Mouse (Mus musculus) ES-E14 (cell line): ENCODE measurements around the gene Tcf12. TPM values are rescaled to one million over a fixed set of nuclear protein-coding genes. Genes with fewer than 3 reads are reported as not detected.

ENCODE experiments used
- DNase-seq: peaks from one replicate; pipeline ENCODE4 v3.0.0-alpha.2; 2013; ENCODE audit warnings: low read depth, low spot score
- H3K27ac ChIP-seq: 2 replicates; pipeline ENCODE4 v1.5.1; 2012; ENCODE audit warnings: low read depth, mild to moderate bottlenecking, low read length, moderate library complexity, mixed read lengths; ENCODE audit not compliant: poor library complexity, insufficient read depth, severe bottlenecking
- H3K36me3 ChIP-seq: 2 replicates; pipeline ENCODE4 v1.6.1; 2012; ENCODE audit warnings: mild to moderate bottlenecking, low read length, moderate library complexity, mixed read lengths; ENCODE audit not compliant: control insufficient read depth, poor library complexity, insufficient read depth, severe bottlenecking
- H3K4me1 ChIP-seq, 2 experiments: fragments of 150-350 bp in 1 of 2; sonication (generic) in 1 of 2; 2 replicates each; pipeline ENCODE4 v1.6.1; 2012; ENCODE audit warnings: low read length in 2 of 2, mild to moderate bottlenecking in 1 of 2, mixed read lengths in 1 of 2; ENCODE audit not compliant: control insufficient read depth in 2 of 2, insufficient read depth in 2 of 2, poor library complexity in 1 of 2
- H3K4me3 ChIP-seq, 2 experiments: fragments of 150-350 bp in 1 of 2; sonication (generic) in 1 of 2; 2 replicates each; pipeline ENCODE4 v1.5.1; 2012; ENCODE audit warnings: low read length in 2 of 2, low read depth in 1 of 2, mild to moderate bottlenecking in 1 of 2, mixed read lengths in 1 of 2; ENCODE audit not compliant: insufficient read depth in 1 of 2, poor library complexity in 1 of 2, severe bottlenecking in 1 of 2
- H3K9ac ChIP-seq: 2 replicates; pipeline ENCODE4 v1.6.1; 2012; ENCODE audit warnings: low read depth, mild to moderate bottlenecking, low read length, mixed read lengths; ENCODE audit not compliant: poor library complexity, insufficient read depth, severe bottlenecking
- H3K9me3 ChIP-seq: fragments of 150-350 bp; sonication (generic); 2 replicates; pipeline ENCODE4 v1.6.1; 2012; ENCODE audit warnings: low read depth, mild to moderate bottlenecking, low read length; ENCODE audit not compliant: control insufficient read depth, insufficient read depth
- CHD2 ChIP-seq: IDR thresholded peaks from 2 replicates; pipeline ENCODE4 v1.6.1; 2014; ENCODE audit warnings: mild to moderate bottlenecking, low read depth, low read length, inconsistent platforms
- HCFC1 ChIP-seq: IDR thresholded peaks from 2 replicates; pipeline ENCODE4 v1.6.1; 2012; ENCODE audit warnings: low read length, inconsistent platforms, borderline replicate concordance; ENCODE audit not compliant: insufficient read depth
- MAFK ChIP-seq: IDR thresholded peaks from 2 replicates; pipeline ENCODE4 v1.6.1; 2014; ENCODE audit warnings: mild to moderate bottlenecking, low read depth, low read length, inconsistent platforms; ENCODE audit not compliant: insufficient read depth
- ZC3H11A ChIP-seq: IDR thresholded peaks from 2 replicates; pipeline ENCODE4 v1.6.1; 2012; ENCODE audit warnings: low read depth, mild to moderate bottlenecking, inconsistent platforms, low read length, borderline replicate concordance
- ZNF384 ChIP-seq: IDR thresholded peaks from 2 replicates; pipeline ENCODE4 v1.6.1; 2012; ENCODE audit warnings: low read depth, low read length, inconsistent platforms
- in situ Hi-C, 2 experiments: fragments of 600-800 bp; cut with MboI; formaldehyde crosslinking; loops; one replicate each; pipeline ENCODE4 v1.15.1; 2025; ENCODE audit warnings: low sequenced_read_pairs in 2 of 2, inconsistent platforms in 1 of 2; ENCODE audit not compliant: unreplicated experiment in 2 of 2
- total RNA-seq: library from RNA; depleted of rRNA; stranded (reverse); fragments of 300-350 nt; gene quantifications from 2 replicates; pipeline ENCODE4 v1.2.3, GENCODE M21; 2012

Tcf12 gene
- total RNA-seq, 1 experiment, result 17.3 TPM

- H3K9me3 ChIP-seq, result no peaks in the 10 kb centered on the region
- in situ Hi-C loops, result no loop called here
- no peaks in the 10 kb centered on the region for H3K4me1 ChIP-seq
- TF ChIP-seq CHD2, result no peak
- TF ChIP-seq HCFC1, result no peak
- no peak for TF ChIP-seq ZNF384
- no peak for TF ChIP-seq MAFK
- no peak for TF ChIP-seq ZC3H11A
- H3K9ac ChIP-seq, result no peak overlapping the region
- H3K27ac ChIP-seq, result no peak overlapping the region
- H3K36me3 ChIP-seq, result no peaks in the 10 kb centered on the region
- no peak overlapping the region for H3K4me3 ChIP-seq
- DNase-seq, result no peak
Measured at GRCm38 (mm10) chr9:71953217-71953616, 158.5 kb downstream of the Tcf12 start.

- Histone ChIP-seq H3K27ac (no peak overlapping the region), H3K9ac (no peak overlapping the region), H3K36me3 (no peaks in the 10 kb centered on the region; the same call in 1 of the 2 replicates), H3K4me3 (no peak overlapping the region), H3K9me3 (no peaks in the 10 kb centered on the region), H3K4me1 (no peaks in the 10 kb centered on the region)
- TF ChIP-seq ZNF384 (no peak), HCFC1 (no peak), MAFK (no peak), ZC3H11A (no peak), CHD2 (no peak)
- DNase-seq, result no peak
- in situ Hi-C loops, result no loop called here
Measured at GRCm38 (mm10) chr9:71952621-71953076, 159.0 kb downstream of the Tcf12 start.

GRCm38 (mm10) chr9:71951926-71952325 is 159.7 kb downstream of the Tcf12 start:
- Histone ChIP-seq H3K4me1 (no peaks in the 10 kb centered on the region), H3K36me3 (no peaks in the 10 kb centered on the region; the same call in 1 of the 2 replicates), H3K4me3 (no peak overlapping the region), H3K9ac (no peak overlapping the region), H3K9me3 (no peaks in the 10 kb centered on the region), H3K27ac (no peak overlapping the region)
- in situ Hi-C loops, result no loop called here
- TF ChIP-seq MAFK (no peak), CHD2 (no peak), ZNF384 (no peak), HCFC1 (no peak), ZC3H11A (no peak)
- DNase-seq, result no peak

GRCm38 (mm10) chr9:71951341-71951740 is 160.3 kb downstream of the Tcf12 start:
- TF ChIP-seq MAFK, result no peak
- TF ChIP-seq ZC3H11A, result no peak
- no peak for TF ChIP-seq ZNF384
- no peak for TF ChIP-seq HCFC1
- TF ChIP-seq CHD2, result no peak
- Histone ChIP-seq H3K9me3 (no peaks in the 10 kb centered on the region), H3K9ac (no peak overlapping the region), H3K27ac (no peak overlapping the region), H3K36me3 (no peaks in the 10 kb centered on the region; the same call in 1 of the 2 replicates), H3K4me1 (no peaks in the 10 kb centered on the region), H3K4me3 (no peak overlapping the region)
- DNase-seq, result no peak
- in situ Hi-C loops, result no loop called here

GRCm38 (mm10) chr9:71944801-71945200 is 166.9 kb downstream of the Tcf12 start:
- in situ Hi-C loops, result no loop called here
- DNase-seq, result no peak
- Histone ChIP-seq H3K4me1 (no peaks in the 10 kb centered on the region), H3K9ac (no peak overlapping the region), H3K27ac (no peak overlapping the region), H3K36me3 (no peaks in the 10 kb centered on the region; the same call in 1 of the 2 replicates), H3K9me3 (no peaks in the 10 kb centered on the region), H3K4me3 (no peak overlapping the region)
- no peak for TF ChIP-seq MAFK
- TF ChIP-seq ZC3H11A, result no peak
- no peak for TF ChIP-seq ZNF384
- TF ChIP-seq CHD2, result no peak
- TF ChIP-seq HCFC1, result no peak
